Mouse (Mus musculus) intestine, embryonic 14.5 days (tissue): ENCODE measurements around the gene Vash2. TPM values are rescaled to one million over a fixed set of nuclear protein-coding genes. Genes with fewer than 3 reads are reported as not detected.

Source experiments
- ATAC-seq: fragments of 200-750 bp; cut with Nextera tagmentation; replicated peaks from 2 replicates; pipeline ENCODE4 v1.8.0; 2017; ENCODE audit warnings: low read depth, moderate number of reproducible peaks, moderate TSS enrichment, moderate library complexity; ENCODE audit not compliant: low FRiP score, low TSS enrichment
- DNase-seq: peaks from one replicate; pipeline ENCODE4 v3.0.0-alpha.2; 2018; ENCODE audit warnings: low spot score
- H3K27ac ChIP-seq: fragments of 300-500 bp; sonication (generic); 2 replicates; pipeline ENCODE4 v1.5.1; 2014; ENCODE audit warnings: low read depth, mild to moderate bottlenecking, control low read depth
- H3K27me3 ChIP-seq: fragments of 300-500 bp; sonication (generic); replicated peaks from 2 replicates; pipeline ENCODE4 v1.6.1; 2014; ENCODE audit warnings: low read length, control low read depth; ENCODE audit not compliant: control insufficient read depth, insufficient read depth
- H3K36me3 ChIP-seq: fragments of 300-500 bp; sonication (generic); 2 replicates; pipeline ENCODE4 v1.6.1; 2014; ENCODE audit warnings: low read length, control low read depth; ENCODE audit not compliant: control insufficient read depth, insufficient read depth
- H3K4me1 ChIP-seq: fragments of 300-500 bp; sonication (generic); replicated peaks from 2 replicates; pipeline ENCODE4 v1.6.1; 2014; ENCODE audit warnings: low read length, control low read depth, mixed read lengths; ENCODE audit not compliant: control insufficient read depth, insufficient read depth
- H3K4me2 ChIP-seq: fragments of 300-500 bp; sonication (generic); 2 replicates; pipeline ENCODE4 v1.6.1; 2014; ENCODE audit warnings: low read length
- H3K4me3 ChIP-seq: fragments of 300-500 bp; sonication (generic); 2 replicates; pipeline ENCODE4 v1.5.1; 2014; ENCODE audit warnings: low read depth, low read length, control low read depth, mixed read lengths
- H3K9ac ChIP-seq: fragments of 300-500 bp; sonication (generic); 2 replicates; pipeline ENCODE4 v1.6.1; 2014; ENCODE audit warnings: mild to moderate bottlenecking, low read length
- H3K9me3 ChIP-seq: fragments of 300-500 bp; sonication (generic); 2 replicates; pipeline ENCODE4 v1.6.1; 2016; ENCODE audit warnings: low read length, control low read depth; ENCODE audit not compliant: control insufficient read depth
- WGBS: fragments of 180-500 bp; shearing (Covaris S2); extraction: QIAGEN DNeasy Blood & Tissue Kit; methylation state at CpG from one replicate; pipeline ENCODE4 v1.1.7; 2014; 5-methylcytosine and 5-hydroxymethylcytosine counted together
- polyA plus RNA-seq: library from polyadenylated mRNA; unstranded; fragments of >200 nt; fragmentation: Nextera tagmentation; extraction: Ambion mirVana; gene quantifications from 2 replicates; pipeline ENCODE4 v1.2.1, GENCODE M21; 2014

The Vash2 gene
- polyA plus RNA-seq, 1 experiment from 2014 or later = 32.7 TPM

DNA sequence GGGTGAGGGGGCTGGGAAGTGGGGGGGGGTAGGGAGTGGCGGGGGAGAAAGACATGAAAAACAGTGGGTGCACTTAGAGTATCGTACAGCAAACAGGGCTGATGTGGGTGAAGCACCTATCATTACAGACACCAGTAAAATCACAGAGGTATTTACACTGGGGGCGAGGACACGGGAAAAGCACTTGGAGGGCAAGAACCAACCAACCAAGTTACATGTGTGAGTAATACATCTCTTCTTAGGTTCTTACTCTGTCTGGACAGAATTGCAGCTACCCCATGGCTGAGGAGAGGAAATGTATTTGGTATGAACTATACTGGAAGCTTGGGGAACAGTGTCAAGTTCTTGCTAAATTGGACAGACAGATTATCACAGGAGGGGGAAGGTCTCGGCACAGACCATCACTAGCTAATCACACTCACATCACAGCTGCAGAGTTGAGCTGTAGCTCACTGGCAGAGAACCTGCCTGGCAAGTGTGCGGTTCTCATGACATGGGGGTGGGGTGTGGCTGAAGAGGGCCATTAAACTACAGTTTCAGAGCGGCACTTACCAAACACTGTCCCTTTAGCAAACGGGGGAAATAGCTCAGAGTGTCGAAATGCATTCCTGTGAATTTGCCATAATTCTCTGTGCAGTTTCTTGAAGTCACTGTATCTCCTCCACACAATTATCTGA is 80.1 kb downstream of the Vash2 start:
- DNase-seq (peak; percentile 54), ATAC-seq (peak; percentile 68)
- Histone ChIP-seq H3K4me2 (no peak overlapping the region), H3K36me3 (peaks cover 40% of the 10 kb centered on the region), H3K9ac (no peak overlapping the region), H3K27ac (peak overlapping the region; percentile 16; the same call in 1 of the 2 replicates), H3K27me3 (no peaks in the 10 kb centered on the region), H3K4me3 (no peak overlapping the region), H3K4me1 (peaks cover 12% of the 10 kb centered on the region), H3K9me3 (no peaks in the 10 kb centered on the region)
- WGBS = 59% methylated on average over 9 of the region's 9 CpGs

DNA sequence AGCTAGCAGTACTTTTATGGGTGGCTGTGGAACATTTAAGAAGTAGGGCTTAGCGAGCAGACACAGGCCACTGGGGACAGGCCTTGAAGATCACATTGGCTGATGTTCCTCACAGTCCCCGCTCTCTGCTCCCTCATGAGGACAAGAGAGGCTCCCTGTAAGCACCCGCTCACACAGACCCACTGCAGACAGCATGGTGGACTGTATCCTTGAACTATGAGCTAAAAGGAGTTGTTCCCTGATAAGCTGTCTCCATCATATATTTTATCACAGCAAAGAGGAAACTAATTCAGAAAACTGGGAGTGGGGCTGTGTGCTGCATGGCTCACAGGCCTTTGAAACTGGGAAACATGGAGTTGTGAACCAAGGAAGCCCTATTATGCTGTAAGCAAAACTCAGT is 80.9 kb downstream of the Vash2 start:
- no peaks in the 10 kb centered on the region for H3K9me3 ChIP-seq
- DNase-seq (no peak), ATAC-seq (no peak)
- no peak overlapping the region for H3K9ac ChIP-seq
- H3K4me1 ChIP-seq = peaks cover 12% of the 10 kb centered on the region
- H3K4me3 ChIP-seq = no peak overlapping the region
- H3K27me3 ChIP-seq = no peaks in the 10 kb centered on the region
- 0 out of 2 replicates have a peak overlapping the region, but pooled peaks have one; percentile 28 for H3K27ac ChIP-seq
- H3K4me2 ChIP-seq = no peak overlapping the region
- H3K36me3 ChIP-seq = peaks cover 34% of the 10 kb centered on the region
- 90% methylated on average over 3 of the region's 3 CpGs for WGBS

Other genes starting within 250 kb of the Vash2 start
- gene Rps6kc1, start 67.5 kb downstream of the Vash2 start, polyA plus RNA-seq = 14.5 and 18.8 TPM in 2 replicates
- gene Angel2, start 54.2 kb downstream of the Vash2 start, polyA plus RNA-seq = 37.0 and 38.0 TPM in 2 replicates
- gene Flvcr1, start 46.9 kb upstream of the Vash2 start, polyA plus RNA-seq = 8.4 and 9.5 TPM in 2 replicates
- not detected in 2 replicates for gene Spata45, start 57.3 kb upstream of the Vash2 start, polyA plus RNA-seq
- 12.4 and 16.7 TPM in 2 replicates for gene Tatdn3, start 83.6 kb upstream of the Vash2 start, polyA plus RNA-seq
- 20.8 and 23.9 TPM in 2 replicates for gene Nsl1, start 83.7 kb upstream of the Vash2 start, polyA plus RNA-seq
- 10.7 and 12.5 TPM in 2 replicates for gene Batf3, start 118.6 kb upstream of the Vash2 start, polyA plus RNA-seq
- gene Fam71a, start 185.5 kb upstream of the Vash2 start, polyA plus RNA-seq = not detected in 2 replicates
- 4.4 and 4.9 TPM in 2 replicates for gene Atf3, start 238.7 kb upstream of the Vash2 start, polyA plus RNA-seq